Mouse (Mus musculus) thymus, adult 2 months (tissue): ENCODE measurements at regions not wholly inside any gene's neighbourhood (a gene's known extent, or its start where the extent isn't known, plus 50 kb on each side); places are given as distances from the start of the nearest gene placed in this dataset.

Experiments
- CTCF ChIP-seq: fragments of 200-500 bp; IDR thresholded peaks from 2 replicates; pipeline ENCODE4 v1.5.1; 2012; ENCODE audit warnings: mild to moderate bottlenecking, control low read depth, low read length, moderate library complexity, borderline replicate concordance; ENCODE audit not compliant: control insufficient read depth, poor library complexity, insufficient read depth; ENCODE audit errors: extremely low read depth
- POLR2A ChIP-seq: fragments of 200-500 bp; IDR thresholded peaks from 2 replicates; pipeline ENCODE4 v1.6.1; 2012; ENCODE audit warnings: mild to moderate bottlenecking, low read length, control low read depth, moderate library complexity; ENCODE audit not compliant: control insufficient read depth, poor library complexity, insufficient read depth; ENCODE audit errors: extremely low read depth

DNA sequence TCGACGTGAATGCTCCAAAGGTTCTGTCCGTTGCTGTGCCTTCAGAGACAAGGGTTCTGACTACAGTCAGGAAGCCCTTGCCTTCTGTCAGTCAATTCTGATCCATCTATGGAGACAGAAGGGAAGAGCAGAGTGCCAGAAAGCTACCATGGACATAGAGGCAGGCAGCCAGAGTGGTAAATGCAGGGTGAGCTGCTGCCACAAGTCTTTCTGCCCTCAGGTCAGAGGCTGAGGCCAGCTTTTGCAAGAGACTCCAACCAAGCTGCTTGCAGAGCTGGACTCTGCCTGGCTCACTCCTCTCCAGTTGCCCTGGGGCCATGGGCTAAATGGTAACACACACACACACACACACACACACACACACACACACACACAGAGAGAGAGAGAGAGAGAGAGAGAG is 201.6 kb downstream of the H2al1j start:
- TF ChIP-seq POLR2A, result no peak
- no peak for TF ChIP-seq CTCF
